Mouse (Mus musculus) limb, embryonic 12.5 days (tissue): Measurements from ENCODE around the gene Atxn2l. TPM values are rescaled to one million over a fixed set of nuclear protein-coding genes. Genes with fewer than 3 reads are reported as not detected.
A peak's percentile ranks its signal among the peaks of the same experiment; 100 is the strongest.

ENCODE experiments used
- ATAC-seq: fragments of 200-750 bp; cut with Nextera tagmentation; 2 replicates; pipeline ENCODE4 v1.8.0; 2017; ENCODE audit warnings: low read depth, moderate TSS enrichment; ENCODE audit not compliant: insufficient number of reproducible peaks, insufficient read depth, low FRiP score, low TSS enrichment
- H3K27ac ChIP-seq: fragments of 300-500 bp; sonication (generic); 2 replicates; pipeline ENCODE4 v1.5.1; 2016; ENCODE audit warnings: mild to moderate bottlenecking, moderate library complexity
- H3K27me3 ChIP-seq: fragments of 300-500 bp; sonication (generic); 2 replicates; pipeline ENCODE4 v1.6.1; 2016; ENCODE audit warnings: mild to moderate bottlenecking, moderate library complexity
- H3K36me3 ChIP-seq: fragments of 300-500 bp; sonication (generic); 2 replicates; pipeline ENCODE4 v1.6.1; 2016; ENCODE audit warnings: mild to moderate bottlenecking, moderate library complexity
- H3K4me1 ChIP-seq: fragments of 300-500 bp; sonication (generic); replicated peaks from 2 replicates; pipeline ENCODE4 v1.6.1; 2016
- H3K4me2 ChIP-seq: fragments of 300-500 bp; sonication (generic); 2 replicates; pipeline ENCODE4 v1.6.1; 2016; ENCODE audit warnings: mild to moderate bottlenecking, moderate library complexity
- H3K4me3 ChIP-seq: fragments of 300-500 bp; sonication (generic); replicated peaks from 2 replicates; pipeline ENCODE4 v1.5.1; 2016; ENCODE audit warnings: mild to moderate bottlenecking
- H3K9ac ChIP-seq: fragments of 300-500 bp; sonication (generic); replicated peaks from 2 replicates; pipeline ENCODE4 v1.6.1; 2016; ENCODE audit warnings: mild to moderate bottlenecking, moderate library complexity
- H3K9me3 ChIP-seq: fragments of 300-500 bp; sonication (generic); 2 replicates; pipeline ENCODE4 v1.6.1; 2016; ENCODE audit warnings: mild to moderate bottlenecking, moderate library complexity
- WGBS: fragments of 180-500 bp; shearing (Covaris S2); methylation state at CpG from one replicate; pipeline ENCODE4 v1.1.7; 2016; 5-methylcytosine and 5-hydroxymethylcytosine counted together
- polyA plus RNA-seq: library from polyadenylated mRNA; unstranded; fragments of >200 nt; fragmentation: Nextera tagmentation; extraction: Ambion mirVana; gene quantifications from 2 replicates; pipeline ENCODE4 v1.2.1, GENCODE M21; 2016

Atxn2l gene
- polyA plus RNA-seq, 1 experiment from 2014 or later: 59.6 TPM

DNA sequence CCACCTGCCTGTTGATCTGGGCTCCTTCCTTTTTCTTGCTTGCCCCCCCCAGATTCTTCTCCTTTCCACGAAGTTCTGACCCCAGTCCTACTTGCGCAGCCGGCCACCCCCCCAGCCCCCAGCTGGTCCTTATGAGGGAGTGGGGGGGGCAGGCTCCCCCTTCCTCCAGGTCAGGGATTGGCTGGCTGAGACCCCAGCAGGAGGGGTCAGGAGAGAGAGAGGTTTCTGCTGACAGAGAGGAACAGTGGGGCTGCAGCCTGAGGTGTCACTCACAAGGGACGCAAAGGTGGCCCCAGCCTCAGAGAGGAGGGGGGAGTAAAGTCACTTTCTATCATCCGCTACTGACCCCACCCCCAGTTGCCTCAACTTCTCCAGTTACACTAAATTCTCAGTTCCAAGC lies 40.2 kb downstream of the Atxn2l start, which contains the start of gene Atp2a1:
TSS of gene Atp2a1 (minus strand) at position 105 of the 400 bp plus-strand sequence.
- Histone ChIP-seq H3K9ac (peak within 1 kb of the TSS; percentile 40), H3K4me1 (peaks cover 37% of the 10 kb centered on the region), H3K27ac (peak within 1 kb of the TSS; percentile 62), H3K4me3 (peak within 1 kb of the TSS; percentile 12), H3K9me3 (no peaks in the 10 kb centered on the region), H3K36me3 (peaks cover 22% of the 10 kb centered on the region), H3K4me2 (peak within 1 kb of the TSS; percentile 23), H3K27me3 (peaks cover 6% of the 10 kb centered on the region; the same call in 1 of the 2 replicates)
- WGBS: 36% methylated on average over 5 of the region's 5 CpGs
- ATAC-seq: no peak

GRCm38 (mm10) chr7:126461626-126462025 lies 41.6 kb downstream of the Atxn2l start:
- 65% methylated on average over 3 of the region's 3 CpGs for WGBS
- Histone ChIP-seq H3K9me3 (no peaks in the 10 kb centered on the region), H3K4me3 (peak overlapping the region; percentile 5; the same call in 1 of the 2 replicates), H3K4me1 (peaks cover 37% of the 10 kb centered on the region), H3K9ac (0 out of 2 replicates have a peak overlapping the region, but pooled peaks have one; percentile 40), H3K27ac (peak overlapping the region; percentile 62; the same call in 1 of the 2 replicates), H3K27me3 (peaks cover 6% of the 10 kb centered on the region; the same call in 1 of the 2 replicates), H3K36me3 (peaks cover 8% of the 10 kb centered on the region), H3K4me2 (peak overlapping the region; percentile 23)
- no peak for ATAC-seq

GRCm38 (mm10) chr7:126460623-126461399 lies 42.4 kb downstream of the Atxn2l start:
- Histone ChIP-seq H3K27me3 (peaks cover 6% of the 10 kb centered on the region; the same call in 1 of the 2 replicates), H3K9me3 (no peaks in the 10 kb centered on the region), H3K4me3 (no peak overlapping the region), H3K27ac (peak overlapping the region; percentile 62), H3K4me1 (peaks cover 37% of the 10 kb centered on the region), H3K4me2 (peak overlapping the region; percentile 30), H3K9ac (0 out of 2 replicates have a peak overlapping the region, but pooled peaks have one; percentile 18), H3K36me3 (peaks cover under 1% of the 10 kb centered on the region; the same call in 1 of the 2 replicates)
- 42% methylated on average over 10 of the region's 10 CpGs for WGBS
- ATAC-seq: peak; percentile 44; the same call in 1 of the 2 replicates

- Histone ChIP-seq H3K9ac (no peak overlapping the region), H3K27me3 (peaks cover 6% of the 10 kb centered on the region; the same call in 1 of the 2 replicates), H3K4me1 (peaks cover 33% of the 10 kb centered on the region), H3K4me3 (no peak overlapping the region), H3K36me3 (no peaks in the 10 kb centered on the region), H3K27ac (no peak overlapping the region), H3K9me3 (no peaks in the 10 kb centered on the region), H3K4me2 (no peak overlapping the region)
- ATAC-seq: no peak
- WGBS: 74% methylated on average over 11 of the region's 11 CpGs
These were observed 44.2 kb downstream of the Atxn2l start for GRCm38 (mm10) chr7:126458844-126459618.

DNA sequence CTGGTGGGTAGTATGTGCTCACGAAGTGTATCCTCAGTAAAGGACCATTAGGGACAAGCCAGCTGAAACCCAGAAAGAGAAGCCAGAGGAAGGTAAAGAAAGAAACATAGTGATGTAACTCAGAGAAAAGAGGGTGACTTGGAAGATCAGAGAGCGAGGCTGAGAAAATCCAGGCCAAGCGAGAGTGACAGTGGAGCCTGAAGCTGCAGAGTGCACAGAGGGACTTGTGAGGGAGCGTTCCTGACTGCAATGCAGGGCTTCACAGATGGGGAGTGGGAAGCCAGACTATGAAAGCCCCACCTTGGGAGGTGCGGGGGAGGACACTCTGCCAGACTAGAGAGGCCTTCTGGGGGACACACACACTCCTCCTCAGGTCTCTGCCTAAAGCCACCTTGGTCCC lies 45.0 kb downstream of the Atxn2l start:
- Histone ChIP-seq H3K4me1 (peaks cover 26% of the 10 kb centered on the region), H3K4me3 (no peak overlapping the region), H3K36me3 (no peaks in the 10 kb centered on the region), H3K27me3 (peaks cover 6% of the 10 kb centered on the region; the same call in 1 of the 2 replicates), H3K27ac (no peak overlapping the region), H3K9ac (no peak overlapping the region), H3K4me2 (no peak overlapping the region), H3K9me3 (no peaks in the 10 kb centered on the region)
- ATAC-seq: no peak
- 80% methylated on average over 5 of the region's 5 CpGs for WGBS

GRCm38 (mm10) chr7:126456382-126457266 lies 46.6 kb downstream of the Atxn2l start:
- Histone ChIP-seq H3K9me3 (no peaks in the 10 kb centered on the region), H3K27ac (no peak overlapping the region), H3K4me1 (peaks cover 12% of the 10 kb centered on the region), H3K4me2 (no peak overlapping the region), H3K4me3 (no peak overlapping the region), H3K27me3 (no peaks in the 10 kb centered on the region), H3K9ac (no peak overlapping the region), H3K36me3 (no peaks in the 10 kb centered on the region)
- 89% methylated on average over 17 of the region's 17 CpGs for WGBS
- ATAC-seq: no peak

- 70% methylated on average over 2 of the region's 2 CpGs for WGBS
- Histone ChIP-seq H3K27me3 (no peaks in the 10 kb centered on the region), H3K27ac (no peak overlapping the region), H3K4me2 (no peak overlapping the region), H3K9me3 (no peaks in the 10 kb centered on the region), H3K4me3 (no peak overlapping the region), H3K9ac (no peak overlapping the region), H3K36me3 (no peaks in the 10 kb centered on the region), H3K4me1 (no peaks in the 10 kb centered on the region)
- no peak for ATAC-seq
These were observed 48.0 kb downstream of the Atxn2l start for GRCm38 (mm10) chr7:126455242-126455641.

DNA sequence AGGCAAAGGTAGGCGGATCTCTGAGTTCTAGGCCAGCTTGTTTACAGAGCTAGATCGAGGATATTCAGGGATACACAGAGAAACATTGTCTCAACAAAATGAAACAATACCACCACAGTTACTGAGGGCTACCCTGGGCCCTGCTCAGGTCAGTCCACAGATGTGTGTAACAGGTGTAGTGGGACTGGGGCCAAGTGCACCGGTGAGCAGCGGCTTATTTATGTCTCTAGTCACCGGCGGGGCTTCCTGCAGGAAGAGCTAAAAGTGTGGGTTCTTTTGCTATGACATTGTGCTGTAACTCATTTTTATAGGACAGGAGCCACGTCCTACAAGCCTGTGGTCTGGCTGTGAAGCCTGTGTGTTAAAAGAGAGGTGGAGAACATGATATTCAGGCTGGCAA lies 49.4 kb downstream of the Atxn2l start:
- Histone ChIP-seq H3K27me3 (no peaks in the 10 kb centered on the region), H3K36me3 (peaks cover 11% of the 10 kb centered on the region; the same call in 1 of the 2 replicates), H3K27ac (no peak overlapping the region), H3K4me2 (no peak overlapping the region), H3K9me3 (no peaks in the 10 kb centered on the region), H3K4me3 (no peak overlapping the region), H3K4me1 (no peaks in the 10 kb centered on the region), H3K9ac (no peak overlapping the region)
- WGBS: 39% methylated on average over 7 of the region's 7 CpGs
- no peak for ATAC-seq

DNA sequence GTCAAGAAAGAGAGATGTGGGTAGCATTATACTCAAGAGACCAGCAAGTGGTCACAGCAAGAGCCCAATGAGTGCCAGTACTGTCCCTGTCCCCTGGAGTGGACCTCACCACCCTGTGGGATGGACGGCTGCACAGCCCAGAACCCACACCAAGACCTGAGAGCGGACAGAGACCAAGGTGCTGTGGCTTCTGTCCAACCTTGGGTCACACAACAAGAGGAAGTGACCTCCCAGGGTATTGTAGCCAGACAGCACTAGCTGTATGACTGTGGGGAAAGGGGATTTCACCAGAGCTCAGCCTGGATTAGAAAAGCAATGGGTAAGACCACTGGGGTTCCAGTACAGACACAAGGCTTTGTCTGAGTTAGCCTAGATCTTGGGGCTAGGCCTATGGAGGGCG lies 51.0 kb downstream of the Atxn2l start:
- 86% methylated on average over 3 of the region's 3 CpGs for WGBS
- no peaks in the 10 kb centered on the region for H3K4me1 ChIP-seq
- no peak overlapping the region for H3K9ac ChIP-seq
- ATAC-seq: no peak
- no peak overlapping the region for H3K4me2 ChIP-seq
- H3K9me3 ChIP-seq: no peaks in the 10 kb centered on the region
- H3K27ac ChIP-seq: no peak overlapping the region
- no peak overlapping the region for H3K4me3 ChIP-seq
- peaks cover 27% of the 10 kb centered on the region; the same call in 1 of the 2 replicates for H3K36me3 ChIP-seq
- no peaks in the 10 kb centered on the region for H3K27me3 ChIP-seq

GRCm38 (mm10) chr7:126450641-126451040 lies 52.6 kb downstream of the Atxn2l start:
- no peak overlapping the region for H3K9ac ChIP-seq
- peaks cover 43% of the 10 kb centered on the region for H3K36me3 ChIP-seq
- no peaks in the 10 kb centered on the region for H3K27me3 ChIP-seq
- no peak overlapping the region for H3K4me2 ChIP-seq
- H3K27ac ChIP-seq: no peak overlapping the region
- no peak overlapping the region for H3K4me3 ChIP-seq
- no peaks in the 10 kb centered on the region for H3K9me3 ChIP-seq
- 92% methylated on average over 6 of the region's 6 CpGs for WGBS
- H3K4me1 ChIP-seq: no peaks in the 10 kb centered on the region
- ATAC-seq: no peak
